Mouse (Mus musculus) G1E-ER4 (cell line): ENCODE results near the gene Slc39a2. TPM values are rescaled to one million over a fixed set of nuclear protein-coding genes. Genes with fewer than 3 reads are reported as not detected.

Experiments used
- GATA1 ChIP-seq: IDR thresholded peaks from one replicate; pipeline ENCODE4 v1.8.0; 2012; ENCODE audit warnings: low read length, inconsistent platforms
- polyA plus RNA-seq: library from polyadenylated mRNA; stranded (reverse); fragments of >175 nt; gene quantifications from 2 replicates; pipeline ENCODE4 v1.2.3, GENCODE M21; 2012

The Slc39a2 gene
- not detected in 2 replicates for polyA plus RNA-seq

GRCm38 (mm10) chr14:51892191-51892939 lies at the start of gene Slc39a2:
Slc39a2 (plus strand) TSS chr14:51892889.
- no peak for TF ChIP-seq GATA1

- no peak for TF ChIP-seq GATA1
These were observed 48.8 kb upstream of the Slc39a2 start for GRCm38 (mm10) chr14:51843882-51844281.

DNA sequence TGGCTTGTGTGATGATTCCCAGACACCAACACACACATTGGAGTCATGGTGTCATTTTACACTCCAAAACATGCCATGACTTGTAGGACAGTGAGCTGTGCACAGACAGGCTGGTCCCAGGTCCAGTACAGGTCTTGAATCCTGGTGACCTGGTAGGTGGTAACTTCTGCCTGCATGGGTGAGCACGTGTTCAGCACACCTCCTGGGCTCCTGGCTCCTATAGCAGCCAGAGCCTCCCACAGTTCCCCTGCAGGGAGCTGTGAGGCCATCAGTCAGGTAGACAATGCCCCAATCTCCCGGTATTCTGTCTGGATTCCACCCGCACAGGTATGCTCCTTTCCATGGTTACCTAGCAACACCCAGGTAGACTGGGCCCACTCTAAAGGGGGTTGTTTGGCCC lies 46.1 kb upstream of the Slc39a2 start:
- TF ChIP-seq GATA1, result no peak

GRCm38 (mm10) chr14:51853399-51853798 lies 39.3 kb upstream of the Slc39a2 start, which contains the start of gene Ear6:
Ear6 (plus strand) TSS chr14:51853699.
- no peak for TF ChIP-seq GATA1

DNA sequence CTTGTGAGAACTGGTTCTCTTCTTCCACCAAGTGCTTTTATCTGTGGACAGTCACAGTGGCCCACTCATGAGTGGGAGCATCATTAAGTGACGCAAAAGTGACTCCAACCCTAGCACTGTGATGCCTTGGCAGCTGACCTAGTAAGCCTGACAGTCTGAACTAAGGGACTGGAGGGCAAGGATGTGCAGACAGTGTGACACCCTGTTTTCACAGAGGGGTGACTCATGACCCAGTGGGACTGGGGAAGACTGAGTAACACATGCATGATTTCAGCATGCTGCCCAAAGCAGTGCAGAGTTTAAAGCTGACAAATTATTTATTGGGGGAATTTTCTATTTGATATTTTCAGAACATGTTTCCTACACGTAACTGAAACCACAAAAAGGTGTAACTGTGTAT lies 21.9 kb upstream of the Slc39a2 start:
- no peak for TF ChIP-seq GATA1

GRCm38 (mm10) chr14:51871741-51872140 lies 20.9 kb upstream of the Slc39a2 start:
- TF ChIP-seq GATA1, result no peak

GRCm38 (mm10) chr14:51877517-51877916 lies 15.2 kb upstream of the Slc39a2 start:
- TF ChIP-seq GATA1, result no peak

DNA sequence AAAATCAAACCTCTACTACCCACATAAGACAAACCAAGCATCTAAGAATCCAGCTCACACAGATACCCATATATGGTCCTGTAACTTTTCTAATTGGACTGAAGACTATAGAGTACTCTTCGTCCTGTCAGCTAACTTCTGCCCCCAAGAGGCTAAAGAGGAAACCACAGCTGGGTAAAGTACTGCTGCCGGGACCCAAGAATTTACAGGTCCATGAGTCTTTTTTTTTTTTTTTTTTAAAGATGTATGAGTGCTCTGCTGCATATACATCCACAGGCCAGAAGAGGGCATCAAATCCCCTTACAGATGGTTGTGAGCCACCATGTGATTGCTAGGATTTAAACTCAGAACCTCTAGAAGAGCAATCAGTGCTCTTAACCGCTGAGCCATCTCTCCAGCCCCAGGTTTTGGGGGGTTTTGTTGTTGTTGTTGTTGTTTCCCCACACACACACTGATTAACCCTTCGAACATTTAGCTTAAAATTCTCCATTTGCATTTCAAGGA lies 9.1 kb upstream of the Slc39a2 start:
- TF ChIP-seq GATA1, result no peak

DNA sequence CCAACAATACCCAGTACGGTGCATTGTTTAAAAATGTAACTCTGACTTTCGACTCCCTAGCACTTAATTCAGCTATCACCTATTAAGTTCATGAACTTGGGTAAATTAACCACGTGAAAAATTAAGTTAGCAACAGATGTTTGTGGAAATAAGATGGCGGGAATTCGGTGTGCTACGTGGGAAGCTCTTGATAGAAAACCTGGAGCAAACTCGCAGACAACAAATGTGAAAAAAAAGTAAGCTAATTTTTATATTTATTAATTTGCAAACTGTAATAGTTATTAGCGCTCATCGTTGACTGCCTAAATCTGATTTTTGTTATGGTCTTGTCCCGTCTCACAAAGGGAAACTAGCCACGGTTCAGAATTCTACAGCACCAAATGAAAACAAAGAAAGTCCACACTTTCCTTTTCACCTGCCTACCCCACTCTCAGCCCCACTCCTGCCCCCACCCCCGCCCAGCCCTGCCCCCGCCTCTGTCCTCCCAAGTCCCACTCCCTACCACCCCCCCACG lies 8.6 kb upstream of the Slc39a2 start:
- TF ChIP-seq GATA1, result no peak

GRCm38 (mm10) chr14:51884598-51885331 lies 7.9 kb upstream of the Slc39a2 start, which contains the start of gene Mettl17:
Mettl17 (plus strand) TSS chr14:51884842.
- no peak for TF ChIP-seq GATA1

DNA sequence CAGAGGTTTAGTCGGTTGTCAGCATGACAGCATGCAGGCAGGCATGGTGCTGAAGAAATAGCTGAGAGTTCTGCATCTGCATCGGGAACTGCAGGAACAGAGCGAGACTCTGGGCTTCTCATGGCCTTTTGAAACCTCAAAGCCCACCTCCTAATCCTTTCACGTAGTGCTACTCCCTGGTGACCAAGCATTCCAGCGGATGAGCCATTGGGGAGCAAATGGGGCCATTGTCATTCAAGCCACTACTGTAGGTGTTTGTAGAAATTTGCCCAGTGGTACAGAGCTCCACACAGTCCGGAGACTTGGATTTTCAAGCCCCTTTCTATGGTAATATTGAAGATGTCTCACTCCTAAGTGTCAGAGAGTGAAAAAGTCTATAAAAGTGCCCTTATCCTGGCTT lies 6.6 kb upstream of the Slc39a2 start:
- no peak for TF ChIP-seq GATA1

DNA sequence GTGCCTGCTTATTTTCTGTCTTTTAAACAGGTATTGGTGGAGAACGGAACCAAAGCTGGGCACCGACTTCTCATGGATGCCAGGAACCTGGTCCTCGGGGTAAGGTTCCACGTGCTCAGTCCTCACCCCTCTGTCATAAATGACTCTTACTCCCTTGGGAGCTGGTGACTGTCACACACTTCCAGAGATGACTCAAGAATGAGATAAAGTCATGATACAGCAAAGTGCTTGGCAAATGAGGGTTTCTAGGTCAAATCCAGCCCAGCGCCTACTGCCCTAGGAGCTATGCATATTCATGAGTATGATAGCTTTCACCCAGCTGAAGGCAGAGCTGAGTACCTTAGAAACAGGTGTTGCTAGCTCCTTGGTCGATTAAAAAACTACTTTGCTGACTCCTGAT lies 2.9 kb upstream of the Slc39a2 start:
- TF ChIP-seq GATA1, result no peak

DNA sequence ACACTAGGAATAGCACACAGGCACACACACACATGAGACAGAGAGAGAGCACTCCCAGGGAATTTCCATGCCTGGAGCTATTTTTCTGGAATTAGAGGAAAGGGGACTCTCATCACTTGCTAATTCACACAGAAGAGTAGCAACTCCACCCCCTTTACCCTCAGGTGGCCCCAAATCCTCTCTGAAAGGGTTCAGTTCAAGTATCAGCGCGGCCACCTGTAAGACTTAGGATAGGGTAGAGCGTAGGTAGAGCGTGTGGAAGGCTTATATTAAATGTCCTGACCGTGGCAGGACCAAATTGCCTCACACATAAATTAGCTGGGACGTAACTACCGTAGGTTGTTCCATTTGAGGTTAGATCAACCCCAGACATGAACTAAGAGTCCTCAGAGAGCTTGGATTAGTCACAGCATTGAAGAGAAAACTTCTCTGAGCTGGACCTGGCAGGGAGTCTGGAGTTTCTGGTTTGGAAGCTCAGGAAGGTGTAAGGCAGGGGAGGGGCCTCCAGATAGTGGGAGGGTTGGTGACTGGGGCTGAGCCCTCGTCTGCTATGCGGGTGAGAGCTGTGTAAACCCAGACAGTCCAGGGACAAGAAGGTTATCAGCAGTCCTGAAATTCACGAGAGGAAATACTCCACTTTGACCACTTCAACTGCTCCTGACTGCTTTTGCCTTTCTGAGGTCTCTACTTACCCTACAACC lies 555 bp downstream of the Slc39a2 start:
- no peak for TF ChIP-seq GATA1

GRCm38 (mm10) chr14:51893809-51894208 lies 1.1 kb downstream of the Slc39a2 start:
- no peak for TF ChIP-seq GATA1

DNA sequence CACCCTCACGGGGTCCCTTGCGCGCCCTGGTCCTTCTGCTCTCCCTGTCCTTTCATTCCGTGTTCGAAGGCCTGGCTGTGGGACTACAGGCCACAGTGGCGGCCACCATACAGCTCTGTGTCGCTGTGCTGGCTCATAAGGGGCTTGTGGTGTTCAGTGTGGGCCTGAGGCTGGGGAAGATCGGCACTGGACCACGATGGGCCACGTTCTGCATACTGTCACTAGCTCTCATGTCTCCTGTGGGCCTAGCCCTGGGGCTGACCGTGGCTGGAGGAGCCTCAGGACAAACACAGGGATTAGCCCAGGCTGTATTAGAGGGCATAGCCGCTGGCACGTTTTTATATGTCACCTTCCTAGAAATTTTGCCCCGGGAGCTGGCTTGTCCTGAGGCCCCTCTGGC lies 2.4 kb downstream of the Slc39a2 start:
- TF ChIP-seq GATA1, result no peak

DNA sequence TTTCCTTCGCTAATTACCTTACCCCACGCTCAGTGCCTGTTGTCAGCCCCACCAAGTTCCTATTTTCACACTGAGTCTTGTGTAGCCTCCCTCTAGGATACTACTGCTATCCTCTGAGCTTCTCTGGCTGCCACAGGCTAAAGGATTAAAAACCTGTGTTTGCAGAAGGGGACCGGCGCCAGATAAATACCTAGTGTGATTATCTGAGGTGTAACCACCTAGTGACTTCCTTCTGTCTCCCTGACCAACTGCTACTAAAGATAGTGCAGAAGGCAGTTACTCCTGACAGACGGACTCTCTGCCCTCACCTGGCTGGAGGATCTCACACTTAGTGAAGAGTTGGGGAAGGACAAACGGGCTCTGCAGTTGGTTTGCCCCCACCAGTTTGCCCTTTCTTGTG lies 3.3 kb downstream of the Slc39a2 start:
- no peak for TF ChIP-seq GATA1
